Mouse (Mus musculus) limb, embryonic 10.5 days (tissue): ENCODE results near the gene Ighmbp2. TPM values are rescaled to one million over a fixed set of nuclear protein-coding genes. Genes with fewer than 3 reads are reported as not detected.
A peak's percentile ranks its signal among the peaks of the same experiment; 100 is the strongest.

Experiments used
- DNase-seq: peaks from one replicate; pipeline ENCODE4 v3.0.0-alpha.2; 2017; ENCODE audit warnings: low spot score
- H3K27ac ChIP-seq: fragments of 300-500 bp; sonication (generic); 2 replicates; pipeline ENCODE4 v1.5.1; 2016; ENCODE audit warnings: mild to moderate bottlenecking
- H3K27me3 ChIP-seq: fragments of 300-500 bp; sonication (generic); 2 replicates; pipeline ENCODE4 v1.6.1; 2016; ENCODE audit warnings: low read depth, mild to moderate bottlenecking; ENCODE audit not compliant: poor library complexity, severe bottlenecking
- H3K36me3 ChIP-seq: fragments of 300-500 bp; sonication (generic); 2 replicates; pipeline ENCODE4 v1.6.1; 2016; ENCODE audit warnings: mild to moderate bottlenecking, moderate library complexity
- H3K4me1 ChIP-seq: fragments of 300-500 bp; sonication (generic); 2 replicates; pipeline ENCODE4 v1.6.1; 2016
- H3K4me3 ChIP-seq: fragments of 300-500 bp; sonication (generic); 2 replicates; pipeline ENCODE4 v1.5.1; 2016; ENCODE audit warnings: mild to moderate bottlenecking, moderate library complexity
- H3K9me3 ChIP-seq: fragments of 300-500 bp; sonication (generic); replicated peaks from 2 replicates; pipeline ENCODE4 v1.6.1; 2016; ENCODE audit warnings: mild to moderate bottlenecking
- WGBS: fragments of 180-500 bp; shearing (Covaris S2); methylation state at CpG from one replicate; pipeline ENCODE4 v1.1.7; 2016; 5-methylcytosine and 5-hydroxymethylcytosine counted together
- polyA plus RNA-seq: library from polyadenylated mRNA; unstranded; fragments of >200 nt; fragmentation: Nextera tagmentation; extraction: Ambion mirVana; gene quantifications from 2 replicates; pipeline ENCODE4 v1.2.1, GENCODE M21; 2016

Ighmbp2 gene
- 12.6 and 15.1 TPM in 2 replicates for polyA plus RNA-seq

- Histone ChIP-seq H3K27ac (peak within 1 kb of the TSS; percentile 90), H3K4me1 (peaks cover 18% of the 10 kb centered on the region), H3K9me3 (no peaks in the 10 kb centered on the region), H3K36me3 (peaks cover 65% of the 10 kb centered on the region), H3K4me3 (peak within 1 kb of the TSS; percentile 81), H3K27me3 (no peaks in the 10 kb centered on the region)
- 0% methylated on average over 49 of the region's 49 CpGs for WGBS
- DNase-seq = peak; percentile 96
These were observed at the start of gene Ighmbp2, which contains the start of gene Mrpl21 for GRCm38 (mm10) chr19:3282572-3283467. Gene Ighmbp2, minus strand, starts transcription at chr19:3283017. Gene Mrpl21, plus strand, starts transcription at chr19:3282901.

- Histone ChIP-seq H3K4me1 (peaks cover 44% of the 10 kb centered on the region), H3K36me3 (no peaks in the 10 kb centered on the region), H3K4me3 (no peak overlapping the region), H3K27ac (no peak overlapping the region; the same call in 1 of the 2 replicates), H3K9me3 (no peaks in the 10 kb centered on the region), H3K27me3 (peaks cover 29% of the 10 kb centered on the region)
- 83% methylated on average over 12 of the region's 12 CpGs for WGBS
- DNase-seq = no peak
These were observed 43.7 kb upstream of the Ighmbp2 start for GRCm38 (mm10) chr19:3326479-3327047.

GRCm38 (mm10) chr19:3325771-3326478 lies 43.1 kb upstream of the Ighmbp2 start:
- 46% methylated on average over 15 of the region's 15 CpGs for WGBS
- no peak for DNase-seq
- H3K4me3 ChIP-seq = peak overlapping the region; percentile 70
- H3K36me3 ChIP-seq = no peaks in the 10 kb centered on the region
- H3K27me3 ChIP-seq = peaks cover 36% of the 10 kb centered on the region
- H3K9me3 ChIP-seq = no peaks in the 10 kb centered on the region
- H3K27ac ChIP-seq = peak overlapping the region; percentile 86
- peaks cover 47% of the 10 kb centered on the region for H3K4me1 ChIP-seq

GRCm38 (mm10) chr19:3324931-3325711 lies 42.3 kb upstream of the Ighmbp2 start:
- DNase-seq = peak; percentile 94
- Histone ChIP-seq H3K27ac (peak overlapping the region; percentile 86), H3K36me3 (no peaks in the 10 kb centered on the region), H3K27me3 (peaks cover 41% of the 10 kb centered on the region), H3K9me3 (no peaks in the 10 kb centered on the region), H3K4me1 (peaks cover 47% of the 10 kb centered on the region), H3K4me3 (peak overlapping the region; percentile 70)
- WGBS = 1% methylated on average over 59 of the region's 59 CpGs

- peaks cover 49% of the 10 kb centered on the region for H3K27me3 ChIP-seq
These were observed 41.5 kb upstream of the Ighmbp2 start for GRCm38 (mm10) chr19:3324271-3324811.

GRCm38 (mm10) chr19:3323753-3324270 lies 41.0 kb upstream of the Ighmbp2 start:
- H3K27me3 ChIP-seq = peaks cover 50% of the 10 kb centered on the region
- H3K36me3 ChIP-seq = no peaks in the 10 kb centered on the region
- H3K4me3 ChIP-seq = peak overlapping the region; percentile 70
- under 1% methylated on average over 34 of the region's 34 CpGs for WGBS
- peak overlapping the region; percentile 74 for H3K27ac ChIP-seq
- H3K4me1 ChIP-seq = peaks cover 47% of the 10 kb centered on the region
- peak; percentile 69 for DNase-seq
- H3K9me3 ChIP-seq = no peaks in the 10 kb centered on the region

More at GRCm38 (mm10) chr19:3324271-3324811, 41.5 kb upstream of the Ighmbp2 start:
- WGBS = 4% methylated on average over 17 of the region's 17 CpGs
- Histone ChIP-seq H3K36me3 (no peaks in the 10 kb centered on the region), H3K9me3 (no peaks in the 10 kb centered on the region), H3K4me1 (peaks cover 47% of the 10 kb centered on the region), H3K4me3 (peak overlapping the region; percentile 70), H3K27ac (peak overlapping the region; percentile 86)
- peak; percentile 51 for DNase-seq

GRCm38 (mm10) chr19:3323201-3323621 lies 40.4 kb upstream of the Ighmbp2 start:
- Histone ChIP-seq H3K4me1 (peaks cover 47% of the 10 kb centered on the region), H3K27ac (peak overlapping the region; percentile 74), H3K36me3 (no peaks in the 10 kb centered on the region), H3K4me3 (peak overlapping the region; percentile 70), H3K9me3 (no peaks in the 10 kb centered on the region), H3K27me3 (peaks cover 50% of the 10 kb centered on the region)
- WGBS = under 1% methylated on average over 47 of the region's 47 CpGs
- peak; percentile 90 for DNase-seq

- Histone ChIP-seq H3K36me3 (no peaks in the 10 kb centered on the region), H3K4me3 (peak within 1 kb of the TSS; percentile 70), H3K27me3 (peaks cover 50% of the 10 kb centered on the region), H3K4me1 (peaks cover 47% of the 10 kb centered on the region), H3K27ac (peak within 1 kb of the TSS; percentile 74), H3K9me3 (no peaks in the 10 kb centered on the region)
- WGBS = 3% methylated on average over 26 of the region's 26 CpGs
- peak; percentile 59 for DNase-seq
These were observed 39.6 kb upstream of the Ighmbp2 start, which contains the start of gene Cpt1a for GRCm38 (mm10) chr19:3322261-3322969. Gene Cpt1a, plus strand, starts transcription at chr19:3322334.

- WGBS = 5% methylated on average over 11 of the region's 11 CpGs
- Histone ChIP-seq H3K27ac (no peak overlapping the region), H3K9me3 (no peaks in the 10 kb centered on the region), H3K36me3 (no peaks in the 10 kb centered on the region), H3K4me1 (peaks cover 47% of the 10 kb centered on the region), H3K27me3 (peaks cover 50% of the 10 kb centered on the region), H3K4me3 (peak overlapping the region; percentile 70)
- DNase-seq = peak; percentile 37
These were observed 38.8 kb upstream of the Ighmbp2 start for GRCm38 (mm10) chr19:3321617-3322016.

GRCm38 (mm10) chr19:3320801-3321200 lies 38.0 kb upstream of the Ighmbp2 start:
- H3K9me3 ChIP-seq = no peaks in the 10 kb centered on the region

GRCm38 (mm10) chr19:3320086-3320485 lies 37.3 kb upstream of the Ighmbp2 start:
- Histone ChIP-seq H3K9me3 (no peaks in the 10 kb centered on the region), H3K27me3 (peaks cover 50% of the 10 kb centered on the region), H3K36me3 (no peaks in the 10 kb centered on the region), H3K4me3 (no peak overlapping the region), H3K27ac (no peak overlapping the region), H3K4me1 (peaks cover 35% of the 10 kb centered on the region)
- 86% methylated on average over 7 of the region's 7 CpGs for WGBS
- no peak for DNase-seq

More at GRCm38 (mm10) chr19:3320801-3321200, 38.0 kb upstream of the Ighmbp2 start:
- peaks cover 50% of the 10 kb centered on the region for H3K27me3 ChIP-seq
- no peak overlapping the region for H3K27ac ChIP-seq
- H3K36me3 ChIP-seq = no peaks in the 10 kb centered on the region
- H3K4me1 ChIP-seq = peaks cover 39% of the 10 kb centered on the region
- H3K4me3 ChIP-seq = no peak overlapping the region
- 73% methylated on average over 3 of the region's 3 CpGs for WGBS
- no peak for DNase-seq
